Mouse (Mus musculus): ENCODE measurements around the gene Pigq.

Gene Pigq

DNA sequence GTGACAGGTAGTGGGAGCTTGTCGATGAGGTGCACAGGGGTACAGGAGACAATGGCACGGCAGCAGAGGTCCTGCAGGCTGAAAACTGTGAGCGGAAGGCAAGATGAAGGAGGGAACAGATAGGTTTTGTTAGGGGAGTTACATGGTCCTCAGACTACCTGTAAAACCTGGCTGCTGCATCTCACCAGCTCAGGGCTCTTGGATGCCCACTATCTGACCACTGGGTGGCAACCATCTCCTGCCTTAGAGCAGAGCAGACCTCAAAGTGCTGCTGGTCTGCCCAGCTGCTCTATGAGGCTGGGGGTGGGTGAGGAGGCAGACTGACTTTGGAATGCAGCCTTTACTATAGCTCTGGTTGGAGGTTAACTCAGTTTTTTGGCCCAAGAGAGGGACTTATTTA, 60.9 kb downstream of the Pigq start:
- DNase-seq (ENCODE audit: low read depth, low spot score) = no peak

DNA sequence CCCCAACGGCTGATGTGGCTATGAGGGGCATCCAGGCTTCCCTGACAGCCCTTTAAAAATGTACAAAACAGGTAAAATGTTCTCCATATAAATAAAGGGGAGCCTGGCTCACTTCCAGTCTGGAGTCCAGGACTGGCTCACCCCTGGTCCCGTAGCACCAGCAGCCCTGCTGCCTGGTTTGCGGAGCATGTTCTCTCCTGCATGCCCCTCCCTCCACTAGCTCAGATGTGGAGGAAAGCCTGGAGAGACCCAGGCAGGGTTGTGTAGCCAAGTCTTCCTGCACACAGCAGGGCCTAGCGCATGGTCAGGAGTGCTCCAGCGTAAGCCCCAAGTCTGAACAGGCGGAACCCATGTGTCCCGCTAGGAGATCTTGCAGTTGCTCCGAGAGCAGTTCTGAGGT, 61.5 kb downstream of the Pigq start:
- no peak for DNase-seq (ENCODE audit: low read depth, low spot score)

DNA sequence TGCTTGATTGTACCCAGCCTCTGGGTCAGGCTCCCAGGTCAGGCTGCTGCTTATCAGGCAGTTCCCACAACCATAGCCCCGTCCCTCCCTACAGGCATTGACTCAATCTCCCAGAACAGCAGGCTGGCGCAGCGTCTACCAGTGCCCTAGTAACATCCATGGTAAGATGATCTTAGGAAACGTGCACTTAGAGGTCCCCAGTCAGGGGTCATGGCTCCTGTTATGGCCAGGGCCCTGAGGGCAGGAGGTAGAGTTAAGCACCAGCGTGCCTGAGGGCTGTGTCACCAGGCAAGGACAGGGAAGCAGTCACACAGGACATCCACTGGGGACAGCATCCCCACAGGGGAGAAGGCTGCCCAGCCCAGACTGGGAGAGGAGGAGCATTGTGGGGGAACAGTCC, 62.4 kb downstream of the Pigq start:
- no peak for DNase-seq (ENCODE audit: low read depth, low spot score)

DNA sequence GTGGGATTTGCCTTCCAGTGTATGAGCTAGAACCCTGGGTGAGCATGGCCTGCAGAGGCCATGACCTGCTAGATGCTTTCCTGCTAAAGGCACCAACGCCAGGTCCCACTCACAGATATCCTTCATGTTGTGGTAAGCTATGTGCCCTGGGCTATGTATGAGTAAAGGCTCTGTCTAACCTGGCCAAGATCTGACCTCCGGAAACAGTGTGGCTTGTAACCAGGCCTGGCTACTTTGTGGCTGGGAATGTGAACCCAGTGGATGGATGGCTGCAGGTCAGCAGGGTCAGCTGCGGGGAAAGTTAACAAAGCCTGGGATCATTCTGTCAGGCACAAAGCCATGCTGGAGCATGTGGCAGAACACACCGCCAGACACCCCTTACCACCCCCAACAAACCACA, 63.0 kb downstream of the Pigq start:
- DNase-seq (ENCODE audit: low read depth, low spot score) = no peak

DNA sequence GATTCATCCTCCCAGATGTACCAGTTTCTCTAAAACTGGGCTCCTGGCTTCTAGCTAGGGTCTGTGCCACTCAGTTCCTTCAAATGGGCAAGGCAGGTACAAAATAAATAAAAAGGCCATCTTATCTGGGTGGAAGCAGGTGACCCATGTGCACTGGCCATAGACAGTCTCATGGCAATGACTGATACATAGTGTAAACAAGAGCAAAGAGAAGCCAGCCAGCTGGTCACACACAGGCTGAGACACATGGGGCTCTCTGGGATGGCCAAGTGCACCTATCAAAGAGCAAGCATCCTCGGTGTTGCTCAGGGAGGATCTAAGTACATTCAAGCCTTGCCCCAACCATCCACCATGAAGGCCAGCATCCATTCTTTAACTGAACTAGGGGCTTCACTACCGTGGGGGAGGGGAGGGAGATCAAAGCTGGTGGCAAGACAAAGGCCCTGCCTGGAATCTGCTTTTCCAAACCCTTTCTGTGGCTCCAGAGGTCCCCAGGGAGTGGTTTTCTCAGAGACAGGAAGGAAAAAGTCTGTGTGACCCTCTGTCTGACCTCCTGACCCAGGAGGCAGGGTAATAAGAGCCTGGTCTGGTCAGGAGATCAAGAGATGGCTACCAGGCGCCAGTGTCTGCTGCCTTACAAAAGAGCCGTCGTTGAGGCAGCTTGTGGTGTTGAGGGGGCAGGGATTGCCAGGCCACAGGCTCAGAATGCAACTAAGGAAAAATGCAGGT, 63.7 kb downstream of the Pigq start:
- DNase-seq (ENCODE audit: low read depth, low spot score) = no peak

DNA sequence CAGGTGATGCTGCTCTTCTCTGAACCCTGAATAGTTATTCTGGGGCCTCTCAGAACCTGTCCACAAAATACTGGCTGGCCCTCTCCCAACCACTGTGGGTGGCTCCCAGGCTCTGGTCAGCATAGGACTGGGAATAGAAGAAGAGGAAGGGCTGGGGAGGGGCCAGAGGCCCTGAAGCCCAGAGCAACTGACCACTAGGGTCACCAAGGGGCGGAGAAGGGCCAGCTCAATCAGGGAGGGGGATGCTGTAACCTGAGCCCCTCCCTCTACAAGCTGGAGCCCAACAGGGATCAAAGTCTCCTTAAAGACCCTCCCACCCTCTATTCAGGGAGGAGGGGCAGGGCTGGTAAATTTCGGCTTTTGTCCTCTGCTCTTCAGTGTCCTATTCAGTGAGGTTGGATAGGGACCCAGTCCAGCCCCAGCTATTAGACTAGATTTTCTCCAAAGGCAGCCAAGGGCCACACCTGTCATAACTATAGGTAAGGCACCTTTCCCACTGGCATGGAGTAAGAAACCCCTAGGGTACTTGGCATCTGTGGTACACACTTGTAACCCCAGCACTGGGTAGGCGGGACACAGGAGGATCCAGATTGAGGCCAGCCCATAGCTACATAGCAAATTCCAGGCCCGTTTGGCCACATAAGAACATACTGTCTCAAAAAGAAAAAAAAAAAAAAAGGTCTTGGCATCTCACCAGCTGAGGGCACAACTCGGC, 64.4 kb downstream of the Pigq start, which contains the start of gene Wfikkn1:
Wfikkn1 (minus strand) TSS at position 663 of the 715 bp plus-strand sequence.
- no peak for DNase-seq (ENCODE audit: low read depth, low spot score)

DNA sequence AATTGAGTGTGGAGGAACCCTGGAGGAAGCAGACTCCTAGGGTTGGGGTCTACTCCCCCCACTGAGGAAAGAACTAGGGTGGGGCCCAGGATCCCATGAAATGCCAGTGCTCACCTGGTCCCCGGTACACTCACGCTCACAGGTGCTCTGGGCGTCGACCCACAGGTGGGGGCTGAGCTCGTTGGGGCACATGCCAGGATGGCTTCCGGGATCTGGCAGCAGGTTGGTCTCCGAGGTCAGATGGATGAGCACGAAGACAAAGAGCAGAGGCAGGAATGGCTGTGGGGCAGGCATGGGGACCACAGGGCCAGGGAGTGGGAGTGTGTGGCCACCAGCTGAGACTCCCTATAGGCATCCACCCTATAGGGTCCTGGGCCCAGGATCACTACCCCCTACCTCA, 65.0 kb downstream of the Pigq start:
- DNase-seq (ENCODE audit: low read depth, low spot score) = no peak

DNA sequence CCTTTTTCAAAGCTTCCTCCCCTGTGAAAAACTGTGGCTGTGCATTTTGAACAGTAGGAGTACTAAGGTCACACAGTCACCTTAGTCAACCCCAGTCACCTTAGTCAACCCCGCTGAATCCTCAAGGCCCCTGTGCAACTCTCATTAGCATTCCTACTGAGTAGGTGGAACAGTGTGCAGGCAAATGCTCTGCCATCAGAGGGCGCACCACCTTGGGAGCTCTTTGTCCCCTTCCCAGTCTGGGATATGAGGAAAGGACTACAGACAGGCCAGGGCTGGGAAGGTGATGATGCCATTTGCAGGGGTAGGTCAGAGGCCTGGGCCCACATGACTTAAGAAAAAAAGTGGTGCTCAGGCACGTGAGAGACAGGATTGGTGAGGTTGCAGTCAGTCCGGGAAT, 65.5 kb downstream of the Pigq start:
- no peak for DNase-seq (ENCODE audit: low read depth, low spot score)

DNA sequence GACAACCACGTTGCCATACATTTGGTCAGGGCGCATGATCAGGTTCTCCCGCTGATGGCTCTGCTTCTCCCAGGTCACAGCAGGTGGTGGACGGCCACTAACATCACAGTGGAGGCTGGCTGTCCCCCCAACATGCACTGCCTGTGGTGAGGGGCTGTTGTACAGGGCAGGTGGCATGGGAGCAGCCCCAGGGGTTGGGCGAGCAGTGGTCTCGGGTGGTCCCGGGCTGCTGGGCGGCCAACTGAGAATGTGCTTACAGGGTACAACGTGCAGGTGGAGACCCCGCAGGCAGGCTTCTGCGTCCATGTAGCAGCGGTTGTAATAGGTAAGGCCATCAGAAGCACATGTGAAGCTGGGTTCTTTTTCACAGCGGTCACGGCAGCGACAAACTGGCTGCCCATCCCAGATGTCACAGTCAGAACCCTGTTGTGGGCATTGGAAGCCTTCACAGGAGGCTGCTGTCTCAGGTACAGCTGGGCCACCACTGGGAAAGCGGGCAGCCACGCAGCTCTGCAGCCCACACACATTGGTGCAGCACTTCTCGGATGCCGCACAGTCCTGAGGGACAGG, 66.0 kb downstream of the Pigq start:
- no peak for DNase-seq (ENCODE audit: low read depth, low spot score)

DNA sequence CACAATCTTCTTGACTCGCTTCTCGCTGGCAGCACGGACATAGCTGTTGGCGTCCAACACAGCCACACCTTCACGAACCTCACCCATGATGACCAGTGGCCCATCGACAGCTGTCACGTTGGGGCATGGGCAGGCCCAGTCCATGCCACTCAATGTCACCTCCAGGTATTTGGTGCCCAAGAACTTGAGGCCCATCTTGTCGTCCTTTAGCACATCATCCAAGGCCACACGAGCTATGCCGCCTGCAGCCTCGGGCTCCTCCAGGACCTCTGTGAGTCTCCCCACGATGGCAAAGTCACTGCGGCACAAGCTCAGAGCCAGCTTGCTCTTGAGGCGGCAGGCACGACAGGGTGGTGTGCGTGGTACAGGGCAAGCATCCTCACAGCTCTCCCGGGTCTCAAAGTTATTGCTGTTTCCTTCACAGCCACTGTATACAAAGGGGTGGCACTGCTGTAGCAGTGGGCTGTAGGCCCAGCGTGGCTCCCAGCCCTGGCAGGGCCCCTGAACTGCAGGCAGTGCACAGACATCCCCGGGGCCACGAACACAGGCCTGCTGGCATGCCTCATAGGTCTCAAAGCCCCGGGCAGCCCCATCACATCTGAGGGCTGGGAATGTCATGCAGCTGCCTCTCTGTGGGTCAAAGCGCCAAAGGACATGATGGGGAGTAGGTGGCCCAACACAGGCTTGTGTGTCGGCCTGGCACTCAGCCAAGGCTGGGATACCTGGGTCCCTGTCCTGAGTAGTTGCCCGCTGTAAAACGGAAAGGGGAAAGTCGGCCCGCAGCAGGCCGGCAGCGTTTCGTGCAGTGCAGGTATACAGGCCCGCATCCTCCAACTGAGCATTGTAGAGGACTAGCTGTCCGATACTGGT, 66.8 kb downstream of the Pigq start:
- DNase-seq (ENCODE audit: low read depth, low spot score) = no peak

DNA sequence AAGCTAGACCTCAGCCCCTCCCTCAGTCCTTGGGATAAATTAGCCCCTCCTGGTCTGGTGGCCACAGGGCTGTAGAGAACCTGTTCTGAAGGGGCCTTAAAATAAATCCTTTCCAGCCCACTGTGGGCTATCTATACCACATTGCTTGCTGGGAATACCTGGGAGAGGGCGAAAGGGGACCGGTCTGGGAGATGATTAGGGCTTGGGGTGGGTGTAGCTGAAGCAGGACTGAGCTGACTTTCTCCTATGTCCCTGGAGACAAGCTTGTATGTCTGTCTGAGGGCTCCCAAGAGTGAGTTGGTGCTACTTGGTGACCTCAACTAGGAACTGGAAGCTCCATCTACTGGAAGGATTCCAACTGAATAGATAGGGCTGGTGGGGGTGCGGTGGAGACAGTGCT, 67.7 kb downstream of the Pigq start:
- DNase-seq (ENCODE audit: low read depth, low spot score) = no peak

Data from embryo, embryonic 11.5 days (tissue).